Mouse (Mus musculus): ENCODE measurements around the gene Mrps30. TPM values are rescaled to one million over a fixed set of nuclear protein-coding genes. Genes with fewer than 3 reads are reported as not detected.

Gene Mrps30
- polyA plus RNA-seq (2021; fragmentation: Nextera tagmentation) = 21.0 and 21.4 TPM in 2 replicates
- long read RNA-seq, experiment 1, transcript Mrps30-201 (5 exons, 3,319 nt) = major isoform, 215 of 227 reads
- long read RNA-seq, experiment 1, partial matches to known transcripts = 3 of 227 reads
- long read RNA-seq, experiment 1, other reads (novel, unspliced or antisense) = 9 of 227 reads
- long read RNA-seq, experiment 2, transcript Mrps30-201 (5 exons, 3,319 nt) = major isoform, 63 of 67 reads
- long read RNA-seq, experiment 2, partial matches to known transcripts = 2 of 67 reads
- long read RNA-seq, experiment 2, other reads (novel, unspliced or antisense) = 2 of 67 reads

GRCm38 (mm10) chr13:118386511-118387447 lies at the start of gene Mrps30, which contains the start of gene B430218F22Rik:
Gene Mrps30, minus strand, starts transcription at chr13:118387252.
Gene B430218F22Rik, plus strand, starts transcription at chr13:118386630.

Other genes with a start within 250 kb of the Mrps30 start
- 0.75 and 0.84 TPM in 2 replicates for gene B430218F22Rik, start 622 bp downstream of the Mrps30 start, polyA plus RNA-seq (2021; fragmentation: Nextera tagmentation)

All from left cerebral cortex, adult 6 months (tissue).